Mouse (Mus musculus): ENCODE measurements around the gene Dnmbp. TPM values are rescaled to one million over a fixed set of nuclear protein-coding genes. Genes with fewer than 3 reads are reported as not detected.

Gene Dnmbp
- polyA plus RNA-seq, 1 experiment, result not detected

DNA sequence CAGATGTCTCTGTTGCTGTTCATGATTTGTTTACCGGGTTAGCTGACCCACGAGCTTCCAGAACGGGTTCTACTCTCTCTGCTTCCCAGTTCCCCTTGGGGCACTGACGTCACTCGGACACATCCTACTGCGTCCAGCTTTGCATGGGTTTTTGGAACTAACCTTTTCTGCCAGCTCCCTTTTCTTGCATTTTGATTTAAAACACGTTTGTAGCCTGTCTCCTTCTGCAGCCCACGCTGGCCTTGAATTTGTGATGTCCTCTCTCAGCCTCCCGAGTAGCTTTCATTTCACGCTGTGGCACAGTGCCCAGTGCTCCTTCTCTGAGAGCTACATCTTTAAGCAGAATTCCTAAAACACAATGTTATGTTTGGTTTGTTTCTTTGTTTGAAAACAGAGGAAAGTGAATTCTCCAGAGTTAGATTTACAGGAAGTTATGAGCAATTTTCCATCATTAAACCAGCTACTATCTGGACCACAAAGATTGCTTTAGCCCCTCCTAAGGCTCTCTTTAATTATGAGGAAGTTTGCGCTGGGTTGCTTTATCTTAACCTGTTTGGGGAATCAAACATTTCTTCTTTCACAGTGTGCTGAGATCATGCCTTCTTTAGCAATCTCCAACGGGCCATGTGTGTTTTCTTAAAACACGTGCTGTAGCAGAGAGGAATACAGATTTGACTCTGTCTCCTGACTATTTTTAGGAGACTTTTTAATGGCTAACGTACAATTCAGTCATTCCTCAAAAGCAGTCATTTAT lies 124.2 kb downstream of the Dnmbp start:
- TF ChIP-seq TAL1 (IDR thresholded peaks at IDR 0.05; ENCODE audit: low read length) (no peak), GATA1 (IDR thresholded peaks at IDR 0.05; ENCODE audit: low read length) (no peak)
- Histone ChIP-seq H3K4me1 (ENCODE audit: control insufficient read depth) (no peaks in the 10 kb centered on the region), H3K4me3 (replicated peaks) (no peak overlapping the region), H3K36me3 (ENCODE audit: control insufficient read depth) (no peaks in the 10 kb centered on the region; the same call in 1 of the 2 replicates), H3K9me3 (ENCODE audit: control insufficient read depth, low read length) (no peaks in the 10 kb centered on the region), H3K27me3 (ENCODE audit: control insufficient read depth) (no peaks in the 10 kb centered on the region)

DNA sequence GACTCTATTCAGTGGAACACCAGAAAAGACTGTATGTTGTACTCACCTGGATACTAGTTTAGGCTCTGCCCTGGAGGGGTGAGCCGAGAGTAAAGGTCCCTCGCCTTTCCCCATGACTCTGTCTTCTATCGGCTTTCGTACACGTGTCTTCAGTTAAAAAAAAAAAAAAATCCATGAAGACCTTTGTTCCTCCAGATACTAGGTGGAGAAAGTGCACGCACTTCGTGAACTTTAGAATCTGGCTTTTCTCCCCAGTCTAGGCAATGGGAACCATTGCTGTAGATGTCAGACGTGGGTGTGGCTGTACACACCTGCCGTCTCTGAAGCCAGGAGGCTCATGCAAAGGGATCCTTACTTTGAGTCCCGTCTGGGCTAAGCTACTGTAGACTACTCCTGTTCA lies 126.7 kb downstream of the Dnmbp start:
- no peaks in the 10 kb centered on the region for H3K9me3 ChIP-seq (ENCODE audit: control insufficient read depth, low read length)

DNA sequence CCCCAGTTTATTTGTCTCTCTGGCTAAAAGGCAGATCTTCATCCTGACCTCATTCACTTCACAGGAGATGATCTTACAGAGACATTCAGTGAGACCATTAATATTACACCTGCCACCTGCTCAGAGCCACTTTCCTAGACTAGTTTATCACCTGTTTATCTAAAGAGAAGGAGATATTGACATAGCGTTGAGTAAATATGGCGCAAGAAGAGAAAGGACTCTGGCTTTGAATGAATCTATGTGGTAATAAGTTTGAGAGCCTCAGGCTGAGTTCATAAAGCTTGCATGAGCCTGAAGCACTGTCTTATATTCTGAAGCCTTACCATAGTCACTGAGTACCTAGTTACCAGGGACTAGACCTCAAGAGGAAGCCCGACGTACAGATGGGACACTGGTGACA lies 128.6 kb downstream of the Dnmbp start:
- H3K9me3 ChIP-seq (ENCODE audit: control insufficient read depth, low read length), result no peaks in the 10 kb centered on the region
- TF ChIP-seq GATA1 (IDR thresholded peaks at IDR 0.05; ENCODE audit: low read length) (no peak), TAL1 (IDR thresholded peaks at IDR 0.05; ENCODE audit: low read length) (no peak)
- no peak overlapping the region for H3K4me3 ChIP-seq (replicated peaks)
- no peaks in the 10 kb centered on the region for H3K4me1 ChIP-seq (ENCODE audit: control insufficient read depth)
- H3K36me3 ChIP-seq (ENCODE audit: control insufficient read depth), result no peaks in the 10 kb centered on the region; the same call in 1 of the 2 replicates
- H3K27me3 ChIP-seq (ENCODE audit: control insufficient read depth), result no peaks in the 10 kb centered on the region

More for the DNA sequence above, 126.7 kb downstream of the Dnmbp start:
- TF ChIP-seq GATA1 (IDR thresholded peaks at IDR 0.05; ENCODE audit: low read length) (no peak), TAL1 (IDR thresholded peaks at IDR 0.05; ENCODE audit: low read length) (no peak)
- H3K4me3 ChIP-seq (replicated peaks), result no peak overlapping the region
- no peaks in the 10 kb centered on the region; the same call in 1 of the 2 replicates for H3K36me3 ChIP-seq (ENCODE audit: control insufficient read depth)
- no peaks in the 10 kb centered on the region for H3K4me1 ChIP-seq (ENCODE audit: control insufficient read depth)
- H3K27me3 ChIP-seq (ENCODE audit: control insufficient read depth), result no peaks in the 10 kb centered on the region

- H3K4me1 ChIP-seq (ENCODE audit: control insufficient read depth), result no peaks in the 10 kb centered on the region
- no peak overlapping the region for H3K4me3 ChIP-seq (replicated peaks)
- H3K9me3 ChIP-seq (ENCODE audit: control insufficient read depth, low read length), result no peaks in the 10 kb centered on the region
- TF ChIP-seq GATA1 (IDR thresholded peaks at IDR 0.05; ENCODE audit: low read length) (no peak), TAL1 (IDR thresholded peaks at IDR 0.05; ENCODE audit: low read length) (no peak)
- no peaks in the 10 kb centered on the region for H3K36me3 ChIP-seq (ENCODE audit: control insufficient read depth)
- no peaks in the 10 kb centered on the region for H3K27me3 ChIP-seq (ENCODE audit: control insufficient read depth)
Measured at GRCm38 (mm10) chr19:43809331-43809730, 130.7 kb downstream of the Dnmbp start.

- no peaks in the 10 kb centered on the region for H3K27me3 ChIP-seq (ENCODE audit: control insufficient read depth)
- no peak overlapping the region for H3K4me3 ChIP-seq (replicated peaks)
- H3K4me1 ChIP-seq (ENCODE audit: control insufficient read depth), result no peaks in the 10 kb centered on the region
- TF ChIP-seq TAL1 (IDR thresholded peaks at IDR 0.05; ENCODE audit: low read length) (no peak), GATA1 (IDR thresholded peaks at IDR 0.05; ENCODE audit: low read length) (no peak)
- peaks cover 4% of the 10 kb centered on the region; the same call in 1 of the 2 replicates for H3K36me3 ChIP-seq (ENCODE audit: control insufficient read depth)
- no peaks in the 10 kb centered on the region for H3K9me3 ChIP-seq (ENCODE audit: control insufficient read depth, low read length)
Measured at GRCm38 (mm10) chr19:43803866-43804265, 136.1 kb downstream of the Dnmbp start.

DNA sequence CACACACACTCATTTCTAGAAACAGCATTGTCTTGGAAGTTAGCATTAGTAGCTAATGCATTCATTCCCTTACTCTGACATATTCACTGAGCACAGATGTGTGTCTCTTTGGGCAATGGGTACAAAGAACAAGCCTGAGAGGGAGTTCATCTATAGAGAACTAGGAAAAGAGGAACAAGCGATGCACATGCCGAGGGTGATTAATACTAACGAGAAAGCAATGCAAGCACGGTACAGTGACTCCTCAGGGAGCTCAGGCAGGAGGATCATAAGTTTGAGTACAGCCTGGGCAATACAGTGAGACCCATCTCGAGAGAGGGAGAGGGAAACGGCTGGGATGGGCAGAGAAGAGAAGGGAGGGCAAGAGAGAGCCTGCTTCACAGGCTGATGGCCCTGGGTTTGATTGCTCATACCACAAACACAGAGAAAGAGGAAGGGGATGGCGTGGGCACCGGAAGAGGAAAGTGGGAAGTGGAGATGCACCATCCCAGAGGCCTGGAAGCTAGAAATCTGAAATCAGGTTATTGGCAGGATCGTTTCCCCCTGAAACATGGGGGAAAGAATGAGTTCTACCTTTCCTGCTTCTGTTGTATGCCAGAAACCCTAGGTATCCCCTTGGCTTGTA lies 138.5 kb downstream of the Dnmbp start:
- peaks cover 4% of the 10 kb centered on the region; the same call in 1 of the 2 replicates for H3K36me3 ChIP-seq (ENCODE audit: control insufficient read depth)
- H3K9me3 ChIP-seq (ENCODE audit: control insufficient read depth, low read length), result no peaks in the 10 kb centered on the region
- no peak overlapping the region for H3K4me3 ChIP-seq (replicated peaks)
- H3K4me1 ChIP-seq (ENCODE audit: control insufficient read depth), result no peaks in the 10 kb centered on the region
- no peaks in the 10 kb centered on the region for H3K27me3 ChIP-seq (ENCODE audit: control insufficient read depth)
- no peak for TF ChIP-seq TAL1 (IDR thresholded peaks at IDR 0.05; ENCODE audit: low read length)
- TF ChIP-seq GATA1 (IDR thresholded peaks at IDR 0.05; ENCODE audit: low read length), result no peak

GRCm38 (mm10) chr19:43797216-43797615 lies 142.8 kb downstream of the Dnmbp start:
- Histone ChIP-seq H3K27me3 (ENCODE audit: control insufficient read depth) (no peaks in the 10 kb centered on the region), H3K4me1 (ENCODE audit: control insufficient read depth) (no peaks in the 10 kb centered on the region), H3K9me3 (ENCODE audit: control insufficient read depth, low read length) (no peaks in the 10 kb centered on the region), H3K36me3 (ENCODE audit: control insufficient read depth) (peaks cover 4% of the 10 kb centered on the region; the same call in 1 of the 2 replicates), H3K4me3 (replicated peaks) (no peak overlapping the region)
- no peak for TF ChIP-seq GATA1 (IDR thresholded peaks at IDR 0.05; ENCODE audit: low read length)
- TF ChIP-seq TAL1 (IDR thresholded peaks at IDR 0.05; ENCODE audit: low read length), result no peak

Other genes with a start within 250 kb of the Dnmbp start
- gene Cutc, start 187.2 kb downstream of the Dnmbp start, polyA plus RNA-seq (2012), result 0.05 and 0.15 TPM in 2 replicates
- 0.16 and 0.39 TPM in 2 replicates for gene Cox15, start 187.2 kb downstream of the Dnmbp start, polyA plus RNA-seq (2012)
- 0.01 TPM in 1 of 2 replicates, not detected in the other for gene Abcc2, start 158.0 kb downstream of the Dnmbp start, polyA plus RNA-seq (2012)
- 0.20 and 0.42 TPM in 2 replicates for gene Cpn1, start 46.4 kb upstream of the Dnmbp start, polyA plus RNA-seq (2012)
- gene Cyp2c23, start 89.0 kb upstream of the Dnmbp start, polyA plus RNA-seq (2012), result 0.06 TPM in 1 of 2 replicates, not detected in the other
- gene Erlin1, start 129.6 kb upstream of the Dnmbp start, polyA plus RNA-seq (2012), result 0.02 and 0.04 TPM in 2 replicates
- gene Chuk, start 167.3 kb upstream of the Dnmbp start, polyA plus RNA-seq (2012), result 0.27 and 0.37 TPM in 2 replicates
- gene Cwf19l1, start 195.7 kb upstream of the Dnmbp start, polyA plus RNA-seq (2012), result 0.34 and 0.41 TPM in 2 replicates
- 3.9 and 5.6 TPM in 2 replicates for gene Bloc1s2, start 206.3 kb upstream of the Dnmbp start, polyA plus RNA-seq (2012)